Mouse (Mus musculus): Measurements from ENCODE around the gene Plpp1.

DNA sequence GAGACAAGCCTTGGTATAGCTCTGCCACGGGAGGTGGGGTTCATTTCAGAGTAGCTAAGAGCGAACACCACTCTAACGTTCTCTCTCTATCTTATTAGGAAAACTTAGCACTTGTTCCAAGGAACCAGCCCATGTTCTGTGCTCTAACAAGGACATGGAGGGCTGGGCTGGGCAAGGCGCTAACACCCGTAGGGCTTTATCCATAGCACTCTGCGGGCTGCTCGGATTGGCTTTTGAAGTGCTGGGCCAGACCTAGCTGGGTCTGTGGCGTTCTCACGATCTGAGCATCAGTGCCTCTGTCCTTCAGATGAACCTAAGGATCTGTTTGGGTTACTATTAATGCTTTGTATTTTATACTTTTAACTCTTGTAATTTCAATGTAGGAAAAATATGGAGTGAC is 60.3 kb downstream of the Plpp1 start:
- TF ChIP-seq CTCF (IDR thresholded peaks at IDR 0.05; ENCODE audit: low read depth) (no peak), EP300 (optimal IDR thresholded peaks at IDR 0.05) (no peak)

All from stomach, postnatal 0 days (tissue).